ENCODE assay signal across 19 mouse cellular contexts in genomic region chr3:156754790-156755530, GRCm38 (mm10).
DNase-seq lines count a peak whose midpoint lies in the region; ATAC-seq lines count a peak whose summit lies in the region.
"Had no signal": no experiment of that assay in that cellular context is flagged by ENCODE, and none has a peak within 500 bp of the region (broad histone marks: within the 10 kb centered on the region; RNA-seq: fewer than 3 reads in every experiment).

No protein-coding gene starts in this region.

- H3K4me1 ChIP-seq in forebrain, embryonic 11.5 days (replicated peaks; ENCODE audit: control insufficient read depth, insufficient read depth, low read length) = peaks cover 2% of the 10 kb centered on the region; the same call in 1 of the 2 replicates
- H3K4me1 ChIP-seq in forebrain, embryonic 10.5 days = peaks cover 38% of the 10 kb centered on the region
- peaks cover 7% of the 10 kb centered on the region; the same call in 1 of the 2 replicates for H3K4me1 ChIP-seq in forebrain, embryonic 12.5 days
- no peaks in the 10 kb centered on the region for H3K4me1 ChIP-seq in hindbrain, embryonic 16.5 days (ENCODE audit: control insufficient read depth, insufficient read depth, low read depth, low read length)
- H3K4me1 ChIP-seq in heart, embryonic 10.5 days = no peaks in the 10 kb centered on the region
- H3K4me1 ChIP-seq: limb, embryonic 15.5 days had no signal

- H3K9ac ChIP-seq in forebrain, embryonic 11.5 days (ENCODE audit: low read length) = no peak overlapping the region
- H3K9ac ChIP-seq in forebrain, embryonic 12.5 days = no peak overlapping the region
- no peak overlapping the region for H3K9ac ChIP-seq in hindbrain, embryonic 16.5 days (ENCODE audit: low read depth, low read length)
- H3K9ac ChIP-seq: limb, embryonic 15.5 days had no signal

- no peak overlapping the region for H3K4me2 ChIP-seq in forebrain, embryonic 11.5 days (ENCODE audit: low read depth, low read length, severe bottlenecking)
- no peak overlapping the region for H3K4me2 ChIP-seq in forebrain, embryonic 12.5 days
- H3K4me2 ChIP-seq in hindbrain, embryonic 16.5 days (ENCODE audit: low read length) = no peak overlapping the region
- H3K4me2 ChIP-seq: heart, embryonic 11.5 days; limb, embryonic 15.5 days had no signal

- H3K4me3 ChIP-seq in forebrain, embryonic 11.5 days (ENCODE audit: low read depth, low read length) = no peak overlapping the region
- no peak overlapping the region for H3K4me3 ChIP-seq in forebrain, embryonic 10.5 days
- H3K4me3 ChIP-seq in forebrain, embryonic 12.5 days (replicated peaks) = no peak overlapping the region
- no peak overlapping the region for H3K4me3 ChIP-seq in hindbrain, embryonic 16.5 days (ENCODE audit: low read length)
- no peak overlapping the region for H3K4me3 ChIP-seq in heart, embryonic 10.5 days
- H3K4me3 ChIP-seq: limb, embryonic 15.5 days; myocyte had no signal

- peak; percentile 65; the same call in 1 of the 2 replicates for ATAC-seq in forebrain, embryonic 11.5 days (replicated peaks; ENCODE audit: low FRiP score)
- ATAC-seq in forebrain, embryonic 12.5 days (ENCODE audit: low FRiP score) = peak; percentile 57
- ATAC-seq in hindbrain, embryonic 16.5 days = 0 out of 2 replicates have a peak, but pooled peaks have one; percentile 58
- ATAC-seq: Patski had no signal

- H3K27ac ChIP-seq in forebrain, embryonic 11.5 days (ENCODE audit: low read depth, low read length) = peak overlapping the region; percentile 31; the same call in 1 of the 2 replicates
- H3K27ac ChIP-seq in forebrain, embryonic 10.5 days = no peak overlapping the region
- no peak overlapping the region for H3K27ac ChIP-seq in forebrain, embryonic 12.5 days
- no peak overlapping the region for H3K27ac ChIP-seq in hindbrain, embryonic 16.5 days (ENCODE audit: low read depth, low read length)
- H3K27ac ChIP-seq in heart, embryonic 10.5 days = no peak overlapping the region
- H3K27ac ChIP-seq: limb, embryonic 15.5 days had no signal

- WGBS in forebrain, embryonic 11.5 days = 61% methylated on average over 1 of the region's 1 CpGs
- WGBS in forebrain, embryonic 10.5 days = 71% methylated on average over 1 of the region's 1 CpGs
- 39% methylated on average over 1 of the region's 1 CpGs for WGBS in forebrain, embryonic 12.5 days
- 73% methylated on average over 1 of the region's 1 CpGs for WGBS in hindbrain, embryonic 16.5 days
- 70% methylated on average over 1 of the region's 1 CpGs for WGBS in heart, embryonic 10.5 days

- DNase-seq in forebrain, embryonic 11.5 days (ENCODE audit: low spot score) = no peak
- no peak for DNase-seq in forebrain, embryonic 10.5 days (ENCODE audit: extremely low spot score, low spot score)
- peak; percentile 24 for DNase-seq in Muller cell, postnatal 12 days (ENCODE audit: inconsistent ontology term)
- DNase-seq in spleen, postnatal 4 days (ENCODE audit: low spot score in 2 of 2) = no peak
- no peak for DNase-seq in heart, embryonic 10.5 days (ENCODE audit: low spot score)
- no peak for DNase-seq in gastrocnemius, postnatal 10 days
- DNase-seq: adrenal gland, adult 2 months; cerebellum, adult 9-11 months; kidney, adult 2 months; kidney, postnatal 4 days; lung, adult 18-20 months; lung, postnatal 4 days had no signal

- no peaks in the 10 kb centered on the region for H3K9me3 ChIP-seq in forebrain, embryonic 11.5 days (ENCODE audit: control insufficient read depth, low read length)
- H3K9me3 ChIP-seq in forebrain, embryonic 10.5 days = no peaks in the 10 kb centered on the region
- H3K9me3 ChIP-seq in forebrain, embryonic 12.5 days = no peaks in the 10 kb centered on the region
- H3K9me3 ChIP-seq in hindbrain, embryonic 16.5 days (ENCODE audit: control insufficient read depth, low read length) = no peaks in the 10 kb centered on the region
- no peaks in the 10 kb centered on the region for H3K9me3 ChIP-seq in heart, embryonic 10.5 days
- H3K9me3 ChIP-seq: limb, embryonic 15.5 days had no signal

- no peaks in the 10 kb centered on the region for H3K27me3 ChIP-seq in forebrain, embryonic 11.5 days (ENCODE audit: control insufficient read depth, insufficient read depth, low read length)
- no peaks in the 10 kb centered on the region for H3K27me3 ChIP-seq in forebrain, embryonic 10.5 days (ENCODE audit: poor library complexity, severe bottlenecking)
- H3K27me3 ChIP-seq in forebrain, embryonic 12.5 days = no peaks in the 10 kb centered on the region
- H3K27me3 ChIP-seq in hindbrain, embryonic 16.5 days (replicated peaks; ENCODE audit: control insufficient read depth, insufficient read depth, low read length) = no peaks in the 10 kb centered on the region
- H3K27me3 ChIP-seq in heart, embryonic 10.5 days (ENCODE audit: insufficient read depth, poor library complexity, severe bottlenecking) = no peaks in the 10 kb centered on the region
- H3K27me3 ChIP-seq: CH12.LX; limb, embryonic 15.5 days; Patski had no signal

- H3K36me3 ChIP-seq in forebrain, embryonic 11.5 days (ENCODE audit: control insufficient read depth, insufficient read depth, low read length) = no peaks in the 10 kb centered on the region
- no peaks in the 10 kb centered on the region for H3K36me3 ChIP-seq in forebrain, embryonic 10.5 days (replicated peaks)
- H3K36me3 ChIP-seq in forebrain, embryonic 12.5 days (replicated peaks) = no peaks in the 10 kb centered on the region
- no peaks in the 10 kb centered on the region for H3K36me3 ChIP-seq in hindbrain, embryonic 16.5 days (ENCODE audit: control insufficient read depth, insufficient read depth, low read length)
- H3K36me3 ChIP-seq in heart, embryonic 10.5 days = no peaks in the 10 kb centered on the region
- H3K36me3 ChIP-seq: limb, embryonic 15.5 days had no signal
